Mouse (Mus musculus): ENCODE data around the gene Prim2. TPM values are rescaled to one million over a fixed set of nuclear protein-coding genes. Genes with fewer than 3 reads are reported as not detected.

The Prim2 gene
- total RNA-seq, 1 experiment from 2014 or later: 103 TPM

Other genes with a start within 250 kb of the Prim2 start
- 3.7 and 4.3 TPM in 2 replicates for gene Rab23, start 50.1 kb upstream of the Prim2 start, total RNA-seq (2017)
- 35.4 and 43.8 TPM in 2 replicates for gene Bag2, start 88.0 kb upstream of the Prim2 start, total RNA-seq (2017)
- 32.9 and 44.4 TPM in 2 replicates for gene Zfp451, start 144.8 kb upstream of the Prim2 start, total RNA-seq (2017)
- not detected in 2 replicates for gene Bend6, start 238.0 kb upstream of the Prim2 start, total RNA-seq (2017)
- gene Dst, start 238.4 kb upstream of the Prim2 start, total RNA-seq (2017): 8.4 and 9.3 TPM in 2 replicates

All from common myeloid progenitor, adult 5-6 weeks (primary cell).